Mouse (Mus musculus): ENCODE data around the gene Mbd6.
A peak's percentile ranks its signal among the peaks of the same experiment; 100 is the strongest.
"Not testable (repeated sequence)": the region's sequence is repeated elsewhere in the genome, so short reads cannot be mapped to it uniquely, and the experiment has no call there.

Mbd6 gene

DNA sequence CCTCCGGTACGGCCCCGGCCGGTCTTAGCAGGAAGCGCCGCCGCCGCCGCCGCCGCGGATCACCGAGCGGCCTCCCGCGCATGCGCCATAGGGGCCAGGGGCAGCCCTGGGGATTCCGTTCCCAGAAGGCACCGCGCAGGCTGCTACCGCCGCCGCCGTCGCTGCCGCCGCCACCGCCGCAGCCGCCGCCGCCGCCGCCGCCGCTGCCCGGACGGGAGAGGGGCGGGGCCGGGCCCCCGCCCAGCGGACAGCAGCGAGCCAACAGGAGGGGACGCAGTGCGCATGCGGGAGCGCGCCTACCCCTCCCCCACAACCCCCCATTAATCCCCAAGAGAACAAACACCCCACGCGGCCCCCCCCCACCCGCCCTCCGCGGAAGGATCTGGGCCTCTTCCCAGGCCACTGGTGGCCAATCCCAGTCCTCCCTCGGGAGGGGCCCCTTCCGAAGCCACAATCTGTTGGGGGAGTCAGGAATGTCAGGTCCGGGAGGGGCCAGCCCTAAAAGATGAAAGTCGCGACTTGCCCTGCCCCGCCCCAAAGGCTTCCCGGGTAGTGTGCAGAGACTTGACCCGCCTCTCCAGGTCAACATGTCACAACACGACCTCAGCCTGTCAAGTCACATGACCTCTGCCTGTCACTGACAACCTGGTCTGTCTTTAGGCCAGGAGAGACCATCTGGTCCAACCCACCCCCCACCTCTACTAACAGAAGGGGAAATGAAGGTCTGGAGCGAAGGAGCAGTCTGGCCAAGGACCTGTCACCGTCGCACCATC, at the start of gene Mbd6:
Mbd6 (minus strand) TSS at position 219 of the 773 bp plus-strand sequence.
- peak; percentile 94 for DNase-seq (ENCODE audit: low spot score)

DNA sequence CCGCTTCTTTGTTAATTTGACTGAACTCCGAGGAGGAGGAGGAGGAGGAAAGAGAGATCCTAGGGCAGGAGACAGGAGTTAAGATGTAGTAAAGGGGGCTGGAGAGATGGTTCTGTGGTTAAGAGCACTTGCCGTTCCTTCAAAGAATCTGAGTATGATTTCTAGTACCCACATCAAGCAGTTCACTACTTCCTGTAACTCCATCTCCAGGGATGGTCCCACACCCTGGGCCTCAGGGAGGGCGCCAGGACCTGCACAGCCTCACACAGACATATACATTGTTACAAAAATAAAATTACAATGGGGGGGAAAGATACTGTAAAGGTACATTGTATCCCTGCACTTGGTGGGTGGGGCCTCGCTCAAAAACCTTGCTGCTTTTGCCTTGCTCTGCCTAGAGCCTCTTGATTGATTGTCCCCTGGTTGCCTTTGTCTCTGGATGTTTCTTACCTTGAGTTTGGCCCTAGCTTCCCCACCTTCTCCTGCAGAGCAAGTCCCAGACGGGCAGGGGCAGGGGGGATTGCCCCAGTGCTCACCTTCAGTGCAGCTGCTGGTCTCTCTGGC, 48.8 kb upstream of the Mbd6 start:
- DNase-seq (ENCODE audit: low spot score) = no peak

DNA sequence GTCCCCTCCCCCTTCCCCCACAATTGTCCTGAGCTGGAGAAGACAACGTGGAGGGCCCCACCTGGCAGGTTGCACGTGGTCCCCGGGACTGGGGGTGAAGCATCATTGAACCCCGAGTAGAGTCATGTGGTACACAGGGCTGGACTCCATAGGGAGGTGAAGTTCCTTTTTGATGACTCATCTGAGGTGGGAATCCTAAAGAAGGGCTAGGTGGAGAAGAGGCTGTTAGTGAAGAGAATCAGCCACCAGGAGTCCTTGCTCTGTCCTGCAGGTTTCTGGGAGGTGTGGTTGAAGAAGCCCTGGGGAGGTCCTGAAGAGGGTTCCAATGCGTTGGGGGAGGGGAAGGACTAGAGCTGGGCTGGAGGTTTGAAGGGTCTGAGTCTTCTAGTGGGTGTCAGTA, 48.1 kb upstream of the Mbd6 start:
- DNase-seq (ENCODE audit: low spot score) = no peak

DNA sequence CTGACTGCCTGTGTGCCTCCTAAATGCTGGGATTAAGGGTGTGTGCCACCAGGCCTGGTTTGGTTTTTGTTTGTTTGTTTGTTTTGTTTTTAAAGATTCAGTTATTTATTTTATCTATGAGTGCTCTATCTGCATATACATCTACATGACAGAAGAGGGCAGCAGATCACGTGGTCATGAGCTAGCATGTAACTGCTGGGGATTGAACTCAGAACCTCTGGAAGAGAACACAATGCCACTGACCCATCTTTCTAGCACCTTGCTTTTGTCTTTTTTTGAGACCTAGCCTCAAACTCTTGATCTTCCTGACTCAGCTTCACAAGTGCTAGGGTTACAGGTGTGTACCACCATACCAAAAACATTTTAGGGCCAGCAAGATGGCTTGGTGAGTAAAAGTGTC, 46.5 kb upstream of the Mbd6 start:
- no peak for DNase-seq (ENCODE audit: low spot score)

DNA sequence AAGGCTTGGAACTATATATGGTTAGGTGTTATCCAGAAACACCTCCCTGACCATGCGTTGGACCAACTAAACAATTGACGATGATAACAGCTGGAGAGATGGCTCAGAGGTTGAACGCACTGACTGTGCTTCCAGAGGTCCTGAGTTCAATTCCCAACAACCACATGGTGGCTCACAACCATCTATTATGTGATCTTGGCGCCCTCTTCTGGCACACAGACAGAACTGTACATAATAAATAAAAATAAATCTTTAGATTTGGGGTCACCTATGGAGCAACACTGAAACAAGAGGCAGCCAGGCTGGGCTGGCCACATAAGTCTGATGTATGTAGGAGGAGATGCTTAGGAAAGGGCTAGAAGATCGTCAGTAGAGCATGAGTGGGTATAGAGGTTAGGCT, 44.3 kb upstream of the Mbd6 start:
- DNase-seq (ENCODE audit: low spot score) = no peak

DNA sequence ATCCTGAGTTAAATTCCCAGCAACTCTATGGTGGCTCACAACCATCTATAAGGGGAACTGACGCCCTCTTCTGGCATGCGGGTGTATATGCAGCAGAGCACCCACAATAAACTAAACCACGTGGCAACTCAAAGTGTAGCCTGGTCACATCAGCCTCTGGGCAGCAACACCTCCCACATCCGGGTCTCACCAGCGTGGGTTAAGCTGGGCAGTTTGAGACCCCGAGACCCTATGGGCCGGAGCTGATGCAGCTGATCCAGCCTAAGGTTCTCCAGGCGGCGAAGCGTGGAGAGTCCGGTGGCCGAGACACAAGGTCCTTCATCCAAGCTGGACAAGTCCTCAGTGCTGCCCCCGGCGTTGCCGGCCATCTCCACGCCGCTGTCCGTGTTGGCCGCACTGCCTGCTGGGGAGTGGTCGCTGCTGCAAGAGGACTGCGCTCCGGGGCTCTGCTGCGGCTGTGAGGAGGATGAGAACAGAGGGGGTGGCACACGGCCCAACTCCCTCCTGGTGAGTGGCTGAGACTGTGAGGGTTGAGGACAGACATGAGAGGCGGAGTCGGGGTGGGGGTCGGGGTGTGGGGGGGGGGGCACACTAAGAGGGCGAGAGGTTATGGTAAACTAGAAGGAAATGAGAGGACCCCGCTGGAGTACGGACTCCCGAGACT, 43.5 kb upstream of the Mbd6 start:
- no peak for DNase-seq (ENCODE audit: low spot score)

DNA sequence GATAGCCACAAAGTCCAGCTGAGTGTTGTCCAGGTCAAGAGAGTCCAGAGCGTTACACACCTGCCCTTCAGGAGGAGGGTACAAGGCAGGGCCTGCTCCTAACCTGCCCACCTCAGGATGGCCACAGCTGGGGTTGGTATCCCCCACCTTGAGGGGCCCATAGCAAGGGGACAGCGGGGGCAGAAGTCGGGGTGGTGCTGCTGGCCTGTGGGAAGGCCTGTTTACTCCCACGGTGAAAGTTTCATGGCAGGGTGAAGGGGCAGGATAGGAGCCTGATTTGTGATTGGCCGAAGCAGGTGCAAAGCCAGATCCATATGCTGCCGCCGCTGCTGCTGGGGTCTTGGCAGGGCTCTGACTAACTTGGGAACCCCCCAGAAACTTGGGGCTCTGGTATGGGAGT, 41.4 kb upstream of the Mbd6 start:
- DNase-seq (ENCODE audit: low spot score) = no peak

DNA sequence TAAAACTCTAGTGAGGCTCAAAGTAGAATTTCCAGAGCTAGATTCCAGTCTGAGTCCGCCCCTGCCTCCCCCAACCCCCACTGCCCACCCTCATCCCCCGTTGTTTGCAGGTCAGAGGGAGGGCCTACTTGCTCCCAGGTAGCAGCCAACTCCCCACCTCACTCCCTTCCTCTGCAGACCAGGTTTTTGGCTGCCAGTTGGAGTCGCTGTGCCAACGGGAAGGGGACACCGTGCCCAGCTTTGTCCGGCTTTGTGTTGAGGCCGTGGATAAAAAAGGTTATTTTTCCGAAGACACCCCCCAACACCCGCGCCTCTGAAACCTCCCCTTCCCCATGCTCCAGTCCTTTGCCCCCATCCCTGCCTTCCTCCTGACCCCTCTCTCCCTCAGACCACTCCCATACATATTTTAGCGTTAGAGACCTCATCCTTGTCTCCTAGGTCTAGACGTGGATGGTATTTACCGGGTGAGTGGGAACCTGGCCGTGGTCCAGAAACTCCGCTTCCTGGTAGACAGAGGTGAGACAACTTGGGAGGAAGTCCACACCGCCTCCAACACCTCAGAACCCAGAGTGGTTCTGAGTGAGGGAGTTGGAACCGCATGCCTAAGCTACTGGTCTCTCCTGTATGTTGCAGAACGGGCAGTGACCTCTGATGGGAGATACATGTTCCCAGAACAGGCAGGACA, 38.8 kb upstream of the Mbd6 start:
- no peak for DNase-seq (ENCODE audit: low spot score)

DNA sequence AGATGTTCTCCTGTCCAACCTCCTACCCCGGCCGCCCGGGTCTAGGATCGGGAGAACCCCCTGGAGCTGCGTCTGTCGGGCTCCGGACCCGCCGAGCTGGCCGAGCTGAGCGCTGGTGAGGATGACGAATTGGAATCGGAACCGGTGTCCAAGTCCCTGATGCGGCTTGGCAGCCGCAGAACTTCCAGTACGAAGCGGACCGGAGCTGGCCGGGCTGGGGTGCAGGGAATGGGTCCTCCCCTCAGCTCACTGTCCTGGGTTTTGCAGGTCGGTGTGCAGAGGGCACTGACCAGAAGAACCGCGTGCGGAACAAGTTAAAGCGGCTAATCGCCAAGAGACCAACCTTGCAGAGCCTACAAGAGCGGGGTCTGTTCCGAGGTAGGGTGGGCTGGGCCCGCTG, 38.0 kb upstream of the Mbd6 start:
- no peak for DNase-seq (ENCODE audit: low spot score)

DNA sequence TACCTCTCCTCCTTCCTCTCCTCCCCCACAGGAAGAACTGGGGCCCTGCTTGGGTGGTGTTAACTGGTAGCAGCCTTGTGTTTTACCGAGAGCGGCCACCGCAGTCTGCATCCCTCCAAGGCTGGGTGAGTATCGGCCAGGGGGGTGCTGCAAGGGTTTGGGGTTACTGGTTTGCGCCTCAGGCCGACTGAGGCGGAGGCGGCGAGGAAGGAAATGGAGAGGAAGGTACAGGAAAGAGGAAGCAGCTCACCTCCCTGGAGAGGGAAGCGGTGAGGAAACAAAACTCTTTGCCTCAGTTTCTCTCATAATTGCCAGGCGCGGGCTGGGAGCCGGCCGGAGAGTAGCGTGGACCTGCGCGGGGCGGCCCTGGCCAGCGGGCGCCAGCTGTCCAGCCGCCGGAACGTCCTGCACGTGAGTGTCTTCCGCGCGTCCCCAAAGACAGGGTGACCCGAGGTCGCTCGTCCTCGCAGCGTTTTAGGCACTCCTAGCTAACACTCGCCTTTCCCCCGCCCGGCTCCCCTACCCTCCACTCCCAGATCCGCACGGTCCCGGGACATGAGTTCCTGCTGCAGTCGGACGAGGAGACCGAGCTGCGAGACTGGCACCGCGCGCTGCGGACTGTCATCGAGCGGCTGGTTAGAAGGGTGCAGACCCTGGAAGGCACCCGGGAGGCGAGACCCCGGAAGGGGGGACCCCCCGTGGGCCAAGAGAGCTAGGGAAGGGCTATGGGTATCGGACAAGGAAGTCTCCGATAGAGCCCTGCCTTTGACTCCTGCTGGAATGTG, 37.4 kb upstream of the Mbd6 start:
- peak; percentile 35 for DNase-seq (ENCODE audit: low spot score)

DNA sequence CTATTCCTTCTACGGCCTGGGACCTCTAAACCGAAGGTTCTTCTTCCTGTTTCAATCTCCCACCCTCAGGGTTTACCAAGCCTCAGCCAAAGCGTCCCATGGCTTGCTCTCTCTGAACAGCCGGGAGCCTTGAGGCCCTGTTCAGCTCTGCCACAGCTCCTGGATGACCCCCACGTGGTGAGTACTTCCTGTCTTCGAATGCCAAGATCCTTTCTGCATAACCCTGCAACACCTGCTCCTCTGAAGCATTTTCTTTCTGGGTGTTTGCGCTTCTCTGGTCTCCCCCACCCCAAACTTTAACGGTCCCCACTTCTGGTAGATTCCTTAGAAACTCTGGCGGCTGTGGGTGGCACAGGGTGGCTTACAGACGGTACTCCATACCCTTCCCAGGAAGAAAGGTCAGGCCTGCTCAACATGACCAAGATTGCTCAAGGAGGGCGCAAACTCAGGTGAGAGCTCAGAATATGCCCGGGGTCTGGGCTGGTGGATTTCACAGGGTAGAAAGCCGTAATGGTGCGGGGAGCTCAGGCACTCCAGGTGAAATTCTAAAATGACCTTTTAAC, 36.7 kb upstream of the Mbd6 start:
- DNase-seq (ENCODE audit: low spot score) = no peak

DNA sequence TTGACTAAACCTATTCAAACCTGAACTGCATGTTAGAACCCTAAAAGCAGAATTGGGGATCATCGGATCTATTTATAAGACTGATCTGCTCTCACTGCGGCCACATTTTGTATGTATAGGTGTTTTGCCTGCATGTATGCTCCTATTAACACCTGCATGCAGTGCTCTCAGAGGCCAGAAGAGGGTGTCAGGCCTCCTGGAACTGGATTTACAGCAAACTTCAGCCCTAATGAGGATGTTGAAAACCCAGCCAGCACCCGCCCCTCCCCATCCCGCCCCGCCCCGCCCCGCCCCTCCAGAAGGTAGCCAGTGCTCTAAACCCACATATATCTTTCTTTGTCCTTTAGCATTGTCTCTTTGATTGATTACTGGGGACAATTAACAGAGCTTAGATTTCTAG, 35.7 kb upstream of the Mbd6 start:
- DNase-seq (ENCODE audit: low spot score) = peak; percentile 74

DNA sequence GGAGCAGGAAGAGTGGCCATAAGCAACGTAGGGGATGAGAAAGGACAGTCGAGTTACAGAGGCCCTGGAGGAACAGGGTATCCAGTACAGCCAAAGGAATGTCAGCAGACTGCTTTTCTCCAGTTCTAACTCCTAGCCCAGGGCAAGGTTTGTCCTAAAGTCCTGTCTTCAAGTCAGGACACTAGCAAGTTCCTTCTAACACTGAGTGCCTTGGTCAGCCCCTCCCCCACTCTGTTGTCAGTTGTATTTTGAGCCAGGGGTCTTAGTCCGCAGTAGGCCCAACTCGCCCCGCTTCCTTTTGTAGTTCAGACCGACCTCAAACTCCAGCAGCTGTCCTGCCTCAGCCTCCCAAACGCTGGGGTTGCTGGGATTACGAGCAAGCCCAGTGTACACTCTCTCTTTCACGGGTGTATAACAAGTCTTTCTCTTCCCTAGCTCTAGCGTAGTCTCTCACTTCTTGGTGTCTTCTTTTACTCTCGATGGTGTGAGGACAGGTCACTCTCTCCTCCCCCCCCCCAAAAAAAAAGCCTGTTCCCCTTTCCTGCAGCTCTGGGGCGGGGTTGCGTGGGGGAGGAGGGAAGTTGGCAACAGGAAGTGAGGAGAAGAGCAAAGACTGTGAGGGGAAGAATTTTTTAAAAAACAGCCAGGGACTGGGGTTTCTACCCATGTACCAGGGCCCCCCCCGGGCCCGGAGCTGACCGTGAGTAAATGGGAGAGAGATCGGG, 34.5 kb upstream of the Mbd6 start:
- DNase-seq (ENCODE audit: low spot score) = no peak

DNA sequence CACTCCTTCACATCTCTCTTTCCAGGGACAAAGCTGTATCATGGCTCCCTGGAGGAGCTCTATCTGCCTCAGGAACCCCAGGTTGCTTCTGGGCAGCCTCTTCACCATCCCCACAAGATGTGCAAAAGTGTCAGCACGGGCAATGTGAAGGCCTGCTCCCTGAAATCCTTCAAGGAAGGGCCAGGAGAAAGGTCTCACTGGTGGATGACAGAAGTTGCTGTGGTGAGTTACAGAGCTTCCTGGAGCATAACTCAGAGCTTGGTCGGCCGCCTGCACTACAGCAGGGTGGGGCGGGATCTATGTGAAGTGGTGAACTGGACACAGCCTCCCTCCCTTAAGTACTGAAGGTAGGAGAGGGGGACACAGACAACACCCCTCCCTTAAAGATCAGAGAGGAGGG, 33.9 kb upstream of the Mbd6 start:
- DNase-seq (ENCODE audit: low spot score) = no peak

DNA sequence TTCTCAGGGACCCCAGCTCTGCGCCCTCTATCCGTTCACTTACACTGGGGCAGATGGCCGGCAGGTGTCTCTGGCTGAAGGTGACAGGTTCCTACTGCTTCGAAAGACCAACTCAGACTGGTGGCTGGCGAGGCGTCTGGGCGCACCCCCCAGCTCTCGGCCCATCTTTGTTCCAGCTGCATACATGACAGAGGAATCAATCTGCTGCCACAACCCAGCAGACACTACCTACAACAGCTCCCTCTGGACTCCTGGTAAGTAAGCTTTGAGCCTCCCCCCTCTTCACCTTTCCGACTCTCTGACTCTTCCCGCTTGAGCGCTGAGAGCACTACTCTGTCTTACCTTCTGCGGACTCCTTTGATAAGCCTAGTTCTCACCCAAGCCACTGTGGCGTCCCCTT, 33.4 kb upstream of the Mbd6 start:
- no peak for DNase-seq (ENCODE audit: low spot score)

DNA sequence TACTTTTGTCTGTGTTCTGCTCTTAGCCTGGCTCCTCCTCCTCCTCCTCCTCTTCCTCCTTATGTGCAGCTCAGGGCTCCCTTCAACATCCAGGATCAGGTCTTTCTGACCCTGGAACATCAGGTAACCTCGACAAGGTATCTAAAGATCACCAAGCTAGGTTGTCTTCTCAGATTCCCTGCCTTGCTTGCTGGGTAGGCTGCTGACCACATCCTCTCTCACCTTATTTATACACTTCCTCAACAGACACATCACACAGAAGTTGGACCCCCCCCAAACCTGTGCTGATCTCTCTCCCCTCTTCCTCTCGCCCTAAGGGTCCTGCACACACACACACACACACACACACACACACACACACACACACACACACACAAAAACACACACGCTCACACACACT, 32.8 kb upstream of the Mbd6 start, which contains the start of gene Arhgap9:
Arhgap9 (plus strand) TSS at position 344 of the 400 bp plus-strand sequence.
- DNase-seq (ENCODE audit: low spot score) = no peak

DNA sequence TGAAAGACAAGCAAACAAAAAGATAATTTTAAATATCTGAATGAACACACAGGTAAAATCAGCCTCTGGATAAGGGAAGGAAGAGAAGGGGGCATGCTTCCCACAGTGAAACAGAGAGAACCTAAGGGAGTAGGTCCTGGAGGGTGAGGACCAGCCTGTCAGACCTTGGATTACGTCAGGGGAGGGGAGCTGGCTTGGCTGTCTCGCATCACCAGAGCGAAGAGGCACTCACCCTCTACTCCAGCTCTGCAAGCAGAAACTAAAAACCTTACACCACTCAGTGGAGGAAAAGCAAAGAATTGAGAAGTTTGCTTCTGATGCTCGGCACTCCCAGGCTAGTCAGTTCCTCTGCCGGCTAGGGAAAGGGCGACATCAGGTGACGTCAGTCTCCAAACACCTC, 31.2 kb upstream of the Mbd6 start:
- no peak for DNase-seq (ENCODE audit: low spot score)

DNA sequence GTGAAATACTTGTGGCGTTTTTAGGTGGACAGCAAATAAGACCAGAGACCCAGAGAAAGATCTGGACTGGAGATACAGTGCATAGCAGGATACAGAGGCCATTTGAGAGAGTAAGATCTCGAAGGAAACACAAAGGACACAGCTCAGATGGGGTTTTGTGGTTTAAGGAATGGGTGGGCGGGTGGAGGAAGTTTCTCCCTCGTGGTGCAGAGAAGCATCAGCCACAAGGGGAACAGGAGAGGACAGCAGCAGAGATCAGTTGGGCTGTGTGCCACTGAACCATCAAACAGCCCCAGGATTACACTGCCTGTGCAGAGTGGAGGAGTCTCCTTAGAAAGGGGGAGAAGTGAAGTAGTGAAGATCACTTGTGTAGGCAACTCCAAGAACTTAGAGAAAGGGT, 29.2 kb upstream of the Mbd6 start:
- DNase-seq (ENCODE audit: low spot score) = no peak

DNA sequence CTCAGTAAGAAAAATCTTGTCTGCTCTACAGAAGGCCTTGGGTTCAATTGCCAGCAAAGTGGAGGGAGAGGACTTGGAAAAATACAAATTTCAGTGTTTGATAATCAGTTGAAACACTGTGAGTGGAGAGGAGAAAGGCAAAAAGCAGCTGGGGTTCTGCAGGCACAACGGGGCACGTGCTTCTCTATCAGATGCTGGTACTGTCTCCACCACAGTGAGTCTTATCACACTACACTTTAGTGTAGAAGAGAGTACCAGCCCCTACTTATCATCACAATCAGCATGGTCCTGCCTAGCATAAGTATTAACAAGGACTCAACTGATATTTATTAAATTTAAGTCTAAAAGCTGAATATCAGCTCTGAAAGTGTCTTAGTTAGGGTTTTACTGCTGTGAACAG, 28.5 kb upstream of the Mbd6 start:
- DNase-seq (ENCODE audit: low spot score) = no peak

DNA sequence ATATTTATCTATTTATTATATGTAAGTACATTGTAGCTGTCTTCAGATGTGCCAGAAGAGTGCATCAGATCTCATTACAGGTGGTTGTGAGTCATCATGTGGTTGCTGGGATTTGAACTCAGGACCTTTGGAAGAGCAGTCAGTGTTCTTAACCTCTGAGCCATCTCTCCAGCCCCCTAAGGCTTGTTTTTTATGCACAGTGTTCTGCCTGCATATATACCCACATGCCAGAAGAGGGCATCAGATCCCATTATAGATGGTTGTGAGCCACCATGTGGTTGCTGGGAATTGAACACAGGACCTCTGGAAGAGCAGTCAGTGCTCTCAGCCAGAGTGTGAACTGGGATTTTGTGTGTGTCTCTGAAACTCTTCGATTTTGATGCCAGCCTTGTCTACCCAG, 26.1 kb upstream of the Mbd6 start:
- not testable (repeated sequence) for DNase-seq (ENCODE audit: low spot score)

DNA sequence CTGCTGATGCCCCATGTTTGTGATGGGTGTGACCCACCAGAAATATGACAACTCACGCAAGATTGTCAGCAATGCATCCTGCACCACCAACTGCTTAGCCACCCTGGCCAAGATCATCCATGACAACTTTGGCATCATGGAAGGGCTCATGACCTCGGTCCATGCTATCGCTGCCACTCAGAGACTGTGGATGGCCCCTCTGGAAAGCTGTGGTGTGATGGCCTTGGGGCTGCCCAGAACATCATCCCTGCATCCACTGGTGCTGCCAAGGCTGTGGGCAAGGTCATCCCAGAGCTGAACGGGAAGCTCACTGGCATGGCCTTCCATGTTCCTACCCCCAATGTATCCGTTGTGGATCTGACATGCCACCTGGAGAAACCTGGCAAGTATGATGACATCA, 24.7 kb upstream of the Mbd6 start:
- DNase-seq (ENCODE audit: low spot score) = not testable (repeated sequence)

Data from retina, embryonic 14.5 days (tissue).